Mouse (Mus musculus) neural tube, embryonic 11.5 days (tissue): ENCODE results near the gene Ntng2. TPM values are rescaled to one million over a fixed set of nuclear protein-coding genes. Genes with fewer than 3 reads are reported as not detected.

Source experiments
- ATAC-seq: fragments of 200-750 bp; cut with Nextera tagmentation; 2 replicates; pipeline ENCODE4 v1.8.0; 2017; ENCODE audit warnings: moderate number of reproducible peaks, mild to moderate bottlenecking, moderate TSS enrichment, moderate library complexity; ENCODE audit not compliant: insufficient read depth, low FRiP score, low TSS enrichment
- DNase-seq: peaks from one replicate; pipeline ENCODE4 v3.0.0-alpha.2; 2015; ENCODE audit warnings: low spot score
- H3K27ac ChIP-seq: fragments of 300-500 bp; sonication (generic); 2 replicates; pipeline ENCODE4 v1.5.1; 2014; ENCODE audit warnings: low read depth, mild to moderate bottlenecking, low read length
- H3K27me3 ChIP-seq: fragments of 300-500 bp; sonication (generic); 2 replicates; pipeline ENCODE4 v1.6.1; 2014; ENCODE audit warnings: mild to moderate bottlenecking, low read length, mixed read lengths; ENCODE audit not compliant: control insufficient read depth, insufficient read depth
- H3K36me3 ChIP-seq: fragments of 300-500 bp; sonication (generic); 2 replicates; pipeline ENCODE4 v1.6.1; 2014; ENCODE audit warnings: mild to moderate bottlenecking, low read length, moderate library complexity, mixed read lengths; ENCODE audit not compliant: control insufficient read depth, insufficient read depth
- H3K4me1 ChIP-seq: fragments of 300-500 bp; sonication (generic); 2 replicates; pipeline ENCODE4 v1.6.1; 2014; ENCODE audit warnings: low read length, mixed read lengths; ENCODE audit not compliant: control insufficient read depth, insufficient read depth
- H3K4me2 ChIP-seq: fragments of 300-500 bp; sonication (generic); 2 replicates; pipeline ENCODE4 v1.6.1; 2014; ENCODE audit warnings: low read depth, mild to moderate bottlenecking, moderate library complexity
- H3K4me3 ChIP-seq: fragments of 300-500 bp; sonication (generic); 2 replicates; pipeline ENCODE4 v1.5.1; 2014; ENCODE audit warnings: low read depth, low read length
- H3K9ac ChIP-seq: fragments of 300-500 bp; sonication (generic); 2 replicates; pipeline ENCODE4 v1.6.1; 2014; ENCODE audit warnings: mild to moderate bottlenecking, low read length
- H3K9me3 ChIP-seq: fragments of 300-500 bp; sonication (generic); 2 replicates; pipeline ENCODE4 v1.6.1; 2016; ENCODE audit warnings: low read length; ENCODE audit not compliant: control insufficient read depth
- WGBS: fragments of 180-500 bp; shearing (Covaris S2); extraction: QIAGEN DNeasy Blood & Tissue Kit; methylation state at CpG from one replicate; pipeline ENCODE4 v1.1.7; 2014; 5-methylcytosine and 5-hydroxymethylcytosine counted together
- polyA plus RNA-seq: library from polyadenylated mRNA; unstranded; fragments of >200 nt; fragmentation: Nextera tagmentation; extraction: Ambion mirVana; gene quantifications from 2 replicates; pipeline ENCODE4 v1.2.1, GENCODE M21; 2014

The Ntng2 gene
- 3.4 and 3.6 TPM in 2 replicates for polyA plus RNA-seq

DNA sequence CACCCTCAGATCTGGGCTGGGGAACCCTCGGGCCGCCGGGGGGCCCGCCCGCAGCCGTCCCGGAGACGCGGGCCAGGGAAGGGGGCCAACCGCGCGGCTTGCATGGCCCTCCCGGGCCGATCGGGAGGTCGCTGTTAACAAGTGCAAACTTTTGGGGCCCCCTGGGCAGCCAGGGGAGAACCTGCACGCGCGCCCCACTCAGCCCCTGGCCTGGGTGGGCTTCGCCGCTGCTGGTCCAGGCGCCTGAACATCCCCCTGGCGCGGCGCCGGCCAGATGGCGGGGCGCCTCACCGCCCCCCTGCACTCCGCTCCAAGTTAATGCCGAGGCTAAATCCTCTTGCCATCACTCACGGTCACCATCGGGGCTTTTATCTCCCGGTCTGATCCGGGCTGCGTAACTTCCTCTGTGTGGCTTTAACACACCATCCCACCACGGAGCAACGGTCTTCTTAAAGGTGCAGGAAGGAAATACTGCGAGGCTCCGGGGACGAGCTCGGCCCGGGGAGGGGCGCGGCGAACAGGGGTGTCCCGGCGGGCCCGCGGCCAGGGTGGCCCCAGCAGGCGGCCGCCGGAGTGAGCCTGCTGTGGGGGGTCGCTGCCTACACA lies at the start of gene Ntng2:
Ntng2 (minus strand) TSS at position 407 of the 606 bp plus-strand sequence.
- Histone ChIP-seq H3K27me3 (peaks cover 48% of the 10 kb centered on the region), H3K9me3 (no peaks in the 10 kb centered on the region), H3K36me3 (no peaks in the 10 kb centered on the region), H3K9ac (peak within 1 kb of the TSS; percentile 75), H3K4me1 (peaks cover 28% of the 10 kb centered on the region), H3K27ac (peak within 1 kb of the TSS; percentile 64; the same call in 1 of the 2 replicates), H3K4me2 (peak within 1 kb of the TSS; percentile 99), H3K4me3 (peak within 1 kb of the TSS; percentile 64)
- under 1% methylated on average over 41 of the region's 54 CpGs for WGBS
- DNase-seq, result peak; percentile 80
- ATAC-seq, result peak; percentile 48

DNA sequence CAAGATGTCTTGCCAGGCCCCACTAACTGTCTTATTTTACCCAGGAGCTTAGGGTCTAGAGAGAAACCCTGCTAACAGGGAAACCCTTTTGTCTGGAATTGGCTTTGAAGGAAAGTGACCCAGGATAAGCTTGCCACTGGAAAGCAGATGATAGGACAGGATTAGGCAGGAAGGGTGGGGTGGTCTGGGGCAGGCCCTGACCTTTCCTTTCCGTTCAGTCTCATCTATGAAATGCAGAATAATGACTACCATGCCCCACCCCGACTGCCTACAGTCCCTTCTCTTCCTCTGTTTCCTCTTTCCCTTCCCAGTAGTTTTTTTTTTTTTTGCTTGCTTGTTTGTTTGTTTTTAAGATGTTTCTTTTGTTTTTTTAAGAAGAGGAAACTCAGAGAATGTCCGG lies 42.8 kb upstream of the Ntng2 start:
- Histone ChIP-seq H3K4me1 (no peaks in the 10 kb centered on the region), H3K4me2 (no peak overlapping the region), H3K27ac (no peak overlapping the region), H3K9me3 (no peaks in the 10 kb centered on the region), H3K9ac (no peak overlapping the region), H3K4me3 (no peak overlapping the region), H3K27me3 (no peaks in the 10 kb centered on the region), H3K36me3 (no peaks in the 10 kb centered on the region)
- ATAC-seq (no peak), DNase-seq (no peak)
- WGBS, result 75% methylated on average over 3 of the region's 3 CpGs

DNA sequence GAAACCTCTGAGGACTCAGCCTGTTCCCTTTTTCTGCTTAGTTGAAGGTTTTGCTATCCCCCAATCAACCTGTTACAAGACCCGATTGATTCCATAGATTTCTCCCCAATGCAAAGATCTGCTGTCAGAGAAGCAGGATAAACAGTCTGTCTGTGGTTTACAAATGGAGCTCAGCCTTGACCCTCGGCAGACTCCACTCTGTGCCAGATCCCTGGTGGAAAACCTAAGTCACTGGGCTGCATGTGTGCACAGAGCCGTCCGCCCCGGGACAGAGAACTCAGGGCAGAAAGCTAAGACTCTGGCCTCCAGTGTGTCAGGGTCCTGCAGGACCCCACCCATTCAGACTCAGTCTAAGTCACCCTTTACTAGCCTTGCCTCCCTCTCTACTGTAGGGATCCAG lies 34.8 kb upstream of the Ntng2 start:
- no peaks in the 10 kb centered on the region for H3K36me3 ChIP-seq
- H3K9me3 ChIP-seq, result no peaks in the 10 kb centered on the region
- DNase-seq (no peak), ATAC-seq (no peak)
- no peak overlapping the region for H3K27ac ChIP-seq
- no peaks in the 10 kb centered on the region for H3K27me3 ChIP-seq
- no peaks in the 10 kb centered on the region for H3K4me1 ChIP-seq
- no peak overlapping the region for H3K4me2 ChIP-seq
- H3K9ac ChIP-seq, result no peak overlapping the region
- no peak overlapping the region for H3K4me3 ChIP-seq
- 67% methylated on average over 5 of the region's 5 CpGs for WGBS

DNA sequence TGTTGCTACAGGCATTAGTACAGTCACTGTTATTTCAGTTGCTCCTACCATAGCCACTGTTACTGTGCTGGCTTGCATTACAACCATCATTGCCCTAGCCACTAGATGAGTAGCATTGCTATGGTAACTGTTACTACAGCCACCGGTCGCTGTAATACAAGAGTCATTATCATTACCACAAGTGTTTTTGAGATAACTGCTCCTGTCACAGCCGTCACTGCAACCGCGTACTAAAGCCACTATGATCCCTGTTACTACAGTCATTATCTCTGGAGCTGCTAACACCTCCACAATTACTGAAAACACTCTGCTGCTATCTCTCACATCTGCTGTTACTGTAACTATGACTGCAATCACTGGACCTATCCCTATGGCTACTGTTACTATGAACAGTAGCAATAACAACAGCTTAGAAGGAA lies 24.9 kb upstream of the Ntng2 start:
- H3K4me1 ChIP-seq, result no peaks in the 10 kb centered on the region
- no peak overlapping the region for H3K27ac ChIP-seq
- H3K36me3 ChIP-seq, result no peaks in the 10 kb centered on the region
- no peak overlapping the region for H3K9ac ChIP-seq
- no peak for DNase-seq
- no peaks in the 10 kb centered on the region for H3K27me3 ChIP-seq
- ATAC-seq, result no peak
- WGBS, result 81% methylated on average over 5 of the region's 5 CpGs
- no peak overlapping the region for H3K4me3 ChIP-seq
- H3K4me2 ChIP-seq, result no peak overlapping the region
- no peaks in the 10 kb centered on the region for H3K9me3 ChIP-seq

DNA sequence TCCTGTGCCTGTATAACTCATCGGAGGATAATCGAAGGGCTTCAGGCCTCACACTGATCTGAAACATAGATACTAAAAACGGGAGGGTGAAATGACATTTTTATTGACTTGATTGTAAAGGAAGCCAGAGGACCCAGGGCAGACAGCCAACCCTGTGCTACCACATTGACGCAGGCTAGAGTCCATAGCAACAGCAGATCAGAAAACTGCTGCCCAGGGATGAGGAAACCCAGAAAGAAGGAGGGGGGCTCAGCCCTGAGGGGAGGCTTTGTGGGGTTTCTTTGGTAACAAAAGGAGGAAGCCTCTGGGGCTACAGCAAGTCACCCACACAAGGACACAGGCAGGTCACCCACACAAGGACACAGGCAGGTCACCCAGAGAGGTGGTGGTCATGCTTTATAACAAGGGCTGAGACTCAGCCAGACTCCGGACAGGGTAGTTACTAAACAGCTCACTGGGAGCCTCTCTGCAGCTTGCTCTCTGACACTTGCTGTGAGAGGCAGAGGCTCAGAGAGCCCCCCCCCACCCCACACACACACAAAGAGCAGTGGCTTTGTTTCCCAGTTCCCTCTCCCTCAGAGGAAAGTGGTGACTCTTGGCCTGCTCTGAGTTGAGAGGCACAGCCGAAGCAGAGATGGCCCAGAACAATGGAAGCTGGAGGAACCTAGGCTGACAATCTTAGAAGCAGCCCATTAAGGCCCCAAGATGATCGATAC lies 19.2 kb upstream of the Ntng2 start:
- Histone ChIP-seq H3K36me3 (no peaks in the 10 kb centered on the region), H3K27ac (0 out of 2 replicates have a peak overlapping the region, but pooled peaks have one; percentile 23), H3K4me2 (no peak overlapping the region), H3K4me3 (no peak overlapping the region), H3K9me3 (no peaks in the 10 kb centered on the region), H3K4me1 (no peaks in the 10 kb centered on the region), H3K9ac (0 out of 2 replicates have a peak overlapping the region, but pooled peaks have one; percentile 26), H3K27me3 (no peaks in the 10 kb centered on the region)
- 60% methylated on average over 7 of the region's 7 CpGs for whole genome bisulfite sequencing
- ATAC-seq (no peak), DNase-seq (peak; percentile 44)

DNA sequence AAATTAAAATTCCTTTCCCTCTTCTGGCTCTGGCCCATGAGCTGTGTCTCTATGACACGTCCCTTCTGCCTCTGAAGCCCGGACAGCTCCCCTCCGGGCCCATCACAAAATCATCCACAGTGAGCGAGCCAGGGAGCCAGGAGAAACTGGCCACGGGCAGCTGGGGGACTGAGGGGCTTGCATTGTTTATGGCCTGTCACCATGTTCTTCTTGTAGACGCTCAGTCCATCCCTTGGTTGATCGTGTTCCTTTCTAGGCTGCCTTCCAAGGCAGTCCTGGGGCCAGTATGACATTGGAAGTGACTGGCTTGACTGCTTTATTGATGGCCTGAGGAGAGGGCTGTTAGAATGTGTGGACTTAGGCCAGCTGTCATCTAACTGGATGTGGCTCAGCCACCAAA lies 18.3 kb upstream of the Ntng2 start:
- Histone ChIP-seq H3K36me3 (no peaks in the 10 kb centered on the region), H3K4me1 (0 out of 2 replicates have a peak, but pooled peaks cover 3% of the 10 kb centered on the region), H3K9ac (no peak overlapping the region), H3K4me2 (no peak overlapping the region), H3K27ac (no peak overlapping the region), H3K4me3 (no peak overlapping the region), H3K9me3 (no peaks in the 10 kb centered on the region), H3K27me3 (no peaks in the 10 kb centered on the region)
- 74% methylated on average over 7 of the region's 7 CpGs for WGBS
- no peak for DNase-seq
- no peak for ATAC-seq

DNA sequence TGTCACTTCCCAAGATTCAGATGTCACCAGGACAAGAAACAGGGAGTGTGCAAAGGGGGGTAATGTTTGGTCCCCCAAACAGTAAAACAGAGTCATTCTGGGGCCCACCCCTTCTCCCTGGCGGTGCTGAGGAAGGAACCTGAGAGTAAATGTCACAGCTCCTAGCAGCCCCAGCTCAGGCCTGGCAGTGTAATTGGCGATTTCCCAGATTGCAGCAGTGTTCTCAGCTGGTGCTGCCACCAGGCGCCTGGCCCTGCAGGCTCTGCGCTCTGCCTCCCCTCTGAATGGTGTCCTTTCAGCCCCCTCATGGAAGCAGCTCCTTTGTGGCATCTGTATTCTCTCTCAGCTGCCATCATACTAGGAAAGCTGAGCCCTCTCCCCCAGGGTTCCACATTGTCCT lies 14.0 kb upstream of the Ntng2 start:
- Histone ChIP-seq H3K9ac (no peak overlapping the region; the same call in 1 of the 2 replicates), H3K4me3 (no peak overlapping the region), H3K4me2 (no peak overlapping the region), H3K27ac (no peak overlapping the region), H3K9me3 (no peaks in the 10 kb centered on the region), H3K4me1 (0 out of 2 replicates have a peak, but pooled peaks cover 3% of the 10 kb centered on the region), H3K36me3 (no peaks in the 10 kb centered on the region), H3K27me3 (no peaks in the 10 kb centered on the region)
- ATAC-seq (no peak), DNase-seq (no peak)
- WGBS, result 41% methylated on average over 4 of the region's 4 CpGs

DNA sequence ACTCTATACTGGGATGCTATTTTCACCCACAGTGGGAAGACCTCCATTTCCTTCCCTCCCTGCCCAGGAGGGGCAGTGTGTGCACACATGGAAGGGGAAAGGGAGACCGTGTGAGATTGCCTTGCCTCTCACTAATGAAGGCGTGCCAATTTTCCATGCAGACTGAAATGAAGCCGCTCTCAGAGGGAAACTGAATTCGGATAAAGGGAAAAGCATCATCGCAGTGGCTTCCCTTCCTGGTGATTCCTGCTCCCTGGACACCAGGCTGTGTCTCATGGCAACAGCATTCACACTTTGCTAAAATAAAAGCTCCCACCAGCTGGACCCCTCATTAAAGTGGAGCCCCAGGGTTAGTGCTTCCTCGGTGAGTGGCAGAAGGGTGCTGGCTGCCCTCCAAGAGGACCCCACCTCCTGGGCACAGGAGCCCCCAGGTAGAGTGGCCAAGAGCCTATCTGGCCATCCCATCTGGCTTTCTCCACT lies 9.7 kb upstream of the Ntng2 start:
- DNase-seq (no peak), ATAC-seq (no peak)
- Histone ChIP-seq H3K4me3 (no peak overlapping the region), H3K9ac (no peak overlapping the region), H3K9me3 (no peaks in the 10 kb centered on the region), H3K4me2 (no peak overlapping the region), H3K27ac (no peak overlapping the region), H3K27me3 (no peaks in the 10 kb centered on the region), H3K4me1 (0 out of 2 replicates have a peak, but pooled peaks cover 3% of the 10 kb centered on the region), H3K36me3 (no peaks in the 10 kb centered on the region)
- WGBS, result 69% methylated on average over 6 of the region's 6 CpGs

DNA sequence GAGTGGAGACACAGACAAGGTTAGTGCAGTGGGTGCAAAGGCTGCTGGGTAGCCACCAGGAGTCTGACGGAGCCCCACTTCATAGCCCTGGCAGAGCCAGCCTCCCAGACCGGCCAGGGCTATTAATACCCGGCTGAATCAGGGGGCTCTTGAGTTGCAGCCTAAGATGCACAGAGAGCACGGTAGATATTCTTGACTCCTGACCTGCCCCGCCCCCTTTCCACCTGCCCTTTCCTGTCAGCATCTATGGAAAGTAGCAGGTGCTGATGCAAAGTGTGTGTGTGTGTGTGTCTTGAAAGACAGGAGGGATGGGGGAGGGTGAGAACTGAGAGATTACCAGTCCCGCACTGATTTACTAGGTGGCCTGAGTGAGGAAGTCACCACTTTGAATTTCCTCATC lies 8.3 kb upstream of the Ntng2 start:
- no peak for ATAC-seq
- no peaks in the 10 kb centered on the region for H3K9me3 ChIP-seq
- H3K9ac ChIP-seq, result no peak overlapping the region
- no peaks in the 10 kb centered on the region for H3K36me3 ChIP-seq
- no peak for DNase-seq
- 78% methylated on average over 6 of the region's 6 CpGs for WGBS
- no peaks in the 10 kb centered on the region for H3K27me3 ChIP-seq
- H3K4me2 ChIP-seq, result no peak overlapping the region
- H3K4me3 ChIP-seq, result no peak overlapping the region
- no peaks in the 10 kb centered on the region for H3K4me1 ChIP-seq
- H3K27ac ChIP-seq, result no peak overlapping the region
